Mouse (Mus musculus): Measurements from ENCODE around the gene Gjd2. TPM values are rescaled to one million over a fixed set of nuclear protein-coding genes. Genes with fewer than 3 reads are reported as not detected.

The Gjd2 gene
- polyA plus RNA-seq (2012; rRNA removed): 0.12 and 0.35 TPM in 2 replicates

DNA sequence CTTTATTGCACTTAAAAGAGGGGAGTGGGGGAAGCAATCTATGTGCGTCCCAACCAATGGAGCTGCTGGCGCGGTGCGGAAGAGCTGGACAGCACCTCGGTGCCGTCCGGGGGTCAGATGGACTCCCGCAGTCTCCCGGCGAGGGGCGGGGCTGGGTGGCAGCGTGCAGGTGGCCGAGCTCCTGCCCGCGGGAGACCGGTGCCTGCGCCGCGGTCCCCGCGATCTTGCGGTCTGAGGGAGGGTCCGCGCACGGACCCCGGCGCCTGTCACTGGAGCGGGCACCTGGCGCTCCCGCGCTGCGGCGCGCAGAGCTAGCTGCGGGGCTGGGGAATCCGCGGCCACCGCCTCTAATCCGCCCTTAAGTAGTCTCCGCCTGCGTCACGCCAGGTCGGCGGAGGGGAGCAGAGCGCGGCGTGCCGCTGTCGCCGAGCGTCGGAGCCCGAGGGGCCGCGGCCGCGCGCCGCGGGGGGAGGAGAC is at the start of gene Gjd2:
Gene Gjd2, minus strand, starts transcription at position 325 of the 477 bp plus-strand sequence.

DNA sequence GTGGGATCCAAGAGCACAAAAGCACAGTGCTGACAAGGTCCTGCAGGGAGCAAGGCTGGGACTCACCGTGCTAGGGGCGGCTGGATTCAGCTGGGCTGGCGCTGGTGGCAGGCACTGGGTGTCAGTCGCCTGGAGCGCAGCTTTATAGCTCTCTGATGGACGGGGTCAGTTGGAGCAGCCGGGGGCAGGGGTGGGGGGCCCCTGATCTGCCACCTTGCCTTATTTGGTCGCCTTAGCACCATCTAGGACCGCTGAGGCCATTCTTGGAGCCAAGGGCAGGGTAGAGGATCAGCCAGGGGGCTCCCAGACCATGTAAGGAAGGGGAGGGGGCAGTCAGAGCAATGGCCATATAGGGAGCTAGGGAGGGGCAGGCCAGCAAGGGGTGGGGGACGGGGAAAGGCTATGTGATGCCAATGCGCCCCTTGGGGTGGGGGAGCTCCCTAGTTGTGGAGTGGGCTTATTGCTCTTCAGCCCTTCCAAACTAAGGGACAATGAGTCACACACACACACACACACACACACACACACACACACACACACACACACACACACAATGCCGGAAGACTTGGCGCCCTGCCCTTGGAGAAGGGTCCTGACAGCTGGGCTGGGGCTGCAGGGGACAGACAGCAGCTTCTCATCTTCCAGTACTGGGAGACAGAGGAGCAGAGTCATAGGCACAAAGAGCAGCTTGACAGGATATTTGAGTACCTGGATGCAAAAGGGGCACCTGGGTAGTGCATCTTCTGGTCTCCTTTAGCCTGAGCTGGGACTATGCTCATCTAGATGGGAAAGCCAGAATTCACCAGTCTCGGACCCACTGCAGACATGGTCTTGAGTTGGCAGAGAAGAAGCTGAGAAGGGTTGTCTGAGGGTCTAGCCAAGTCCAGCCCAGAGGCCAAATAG is 39.5 kb upstream of the Gjd2 start, which contains the start of gene Actc1:
Gene Actc1, minus strand, starts transcription at position 853 of the 903 bp plus-strand sequence.

Other genes starting within 250 kb of the Gjd2 start
- gene Scg5, start 184.5 kb downstream of the Gjd2 start, polyA plus RNA-seq (2012; rRNA removed): 2.7 and 3.7 TPM in 2 replicates
- 1.3 and 1.5 TPM in 2 replicates for gene Arhgap11a, start 165.0 kb downstream of the Gjd2 start, polyA plus RNA-seq (2012; rRNA removed)
- gene Actc1, start 39.9 kb upstream of the Gjd2 start, polyA plus RNA-seq (2012; rRNA removed): 3.5 and 6.1 TPM in 2 replicates
- 13.1 and 13.3 TPM in 2 replicates for gene Aqr, start 173.4 kb upstream of the Gjd2 start, polyA plus RNA-seq (2012; rRNA removed)
- gene Zfp770, start 187.8 kb upstream of the Gjd2 start, polyA plus RNA-seq (2012; rRNA removed): 0.32 and 0.48 TPM in 2 replicates